Mouse (Mus musculus) right cerebral cortex, adult 18-20 months (tissue): ENCODE results near the gene Gm5617.
"Not testable (repeated sequence)": the region's sequence is repeated elsewhere in the genome, so short reads cannot be mapped to it uniquely, and the experiment has no call there.

Experiments
- DNase-seq: peaks from one replicate; pipeline ENCODE4 v3.0.0; 2022; ENCODE audit warnings: mixed read lengths

The Gm5617 gene

GRCm38 (mm10) chr9:48494817-48495547 is at the start of gene Gm5617, which contains the start of gene Rbm7:
Gene Gm5617, plus strand, starts transcription at chr9:48495442.
Gene Rbm7, minus strand, starts transcription at chr9:48495299.
- DNase-seq: peak; percentile 96

GRCm38 (mm10) chr9:48447783-48448209 is 47.4 kb upstream of the Gm5617 start:
- no peak for DNase-seq

GRCm38 (mm10) chr9:48450066-48450465 is 45.2 kb upstream of the Gm5617 start:
- no peak for DNase-seq

GRCm38 (mm10) chr9:48455961-48456360 is 39.3 kb upstream of the Gm5617 start:
- no peak for DNase-seq

- DNase-seq: no peak
These were observed 36.4 kb upstream of the Gm5617 start for GRCm38 (mm10) chr9:48458879-48459278.

- no peak for DNase-seq
These were observed 35.9 kb upstream of the Gm5617 start for GRCm38 (mm10) chr9:48459391-48459790.

GRCm38 (mm10) chr9:48460720-48461119 is 34.5 kb upstream of the Gm5617 start:
- DNase-seq: no peak

GRCm38 (mm10) chr9:48461545-48461944 is 33.7 kb upstream of the Gm5617 start:
- no peak for DNase-seq

GRCm38 (mm10) chr9:48465671-48466070 is 29.6 kb upstream of the Gm5617 start:
- DNase-seq: no peak

- DNase-seq: peak; percentile 25
These were observed 28.4 kb upstream of the Gm5617 start for GRCm38 (mm10) chr9:48466804-48467203.

GRCm38 (mm10) chr9:48467471-48467870 is 27.8 kb upstream of the Gm5617 start:
- DNase-seq: not testable (repeated sequence)

- DNase-seq: peak; percentile 44
These were observed 22.7 kb upstream of the Gm5617 start for GRCm38 (mm10) chr9:48472441-48473025.

GRCm38 (mm10) chr9:48473131-48473530 is 22.1 kb upstream of the Gm5617 start:
- peak; percentile 31 for DNase-seq

GRCm38 (mm10) chr9:48474367-48474766 is 20.9 kb upstream of the Gm5617 start:
- no peak for DNase-seq

GRCm38 (mm10) chr9:48476236-48477165 is 18.7 kb upstream of the Gm5617 start:
- DNase-seq: no peak

GRCm38 (mm10) chr9:48478808-48479207 is 16.4 kb upstream of the Gm5617 start:
- no peak for DNase-seq

- peak; percentile 6 for DNase-seq
These were observed 15.3 kb upstream of the Gm5617 start for GRCm38 (mm10) chr9:48479838-48480410.

- DNase-seq: peak; percentile 97
These were observed 14.6 kb upstream of the Gm5617 start, which contains the start of gene Rexo2 for GRCm38 (mm10) chr9:48480411-48481213. Gene Rexo2, minus strand, starts transcription at chr9:48480623.

- no peak for DNase-seq
These were observed 13.8 kb upstream of the Gm5617 start for GRCm38 (mm10) chr9:48481214-48482134.

- no peak for DNase-seq
These were observed 298 bp downstream of the Gm5617 start for GRCm38 (mm10) chr9:48495548-48495932.

- no peak for DNase-seq
These were observed 6.0 kb downstream of the Gm5617 start for GRCm38 (mm10) chr9:48501192-48501591.
